Mouse (Mus musculus): Measurements from ENCODE around the gene Dnmt1. TPM values are rescaled to one million over a fixed set of nuclear protein-coding genes. Genes with fewer than 3 reads are reported as not detected.

Gene Dnmt1
- polyA plus RNA-seq (2012; rRNA removed), result 52.7 and 58.2 TPM in 2 replicates

DNA sequence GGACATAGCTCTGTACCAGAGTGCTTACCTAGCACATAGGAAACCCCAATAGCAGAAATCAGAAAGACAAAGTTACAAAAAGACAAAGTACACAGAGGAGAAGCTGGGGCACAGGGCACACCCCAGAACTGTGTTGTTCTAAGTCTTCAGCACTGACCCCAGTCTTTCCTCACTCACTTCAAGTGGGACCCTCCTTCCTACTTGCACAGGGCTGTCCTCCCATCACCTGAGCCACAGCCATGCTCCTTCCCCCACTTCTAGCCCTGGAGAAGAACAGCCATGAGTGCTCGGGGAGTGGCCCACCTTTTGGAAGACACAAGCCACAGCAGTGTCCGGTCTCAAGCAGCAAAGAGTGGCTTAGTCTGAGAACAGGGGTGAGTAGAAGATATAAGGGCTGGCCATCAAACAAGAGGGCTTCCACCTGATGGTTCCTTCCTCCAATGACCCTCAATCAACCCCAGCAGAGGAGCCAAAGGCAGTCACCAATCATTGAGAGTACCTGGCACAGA lies at the start of gene Dnmt1:
Dnmt1 (minus strand) TSS at position 459 of the 509 bp plus-strand sequence.

DNA sequence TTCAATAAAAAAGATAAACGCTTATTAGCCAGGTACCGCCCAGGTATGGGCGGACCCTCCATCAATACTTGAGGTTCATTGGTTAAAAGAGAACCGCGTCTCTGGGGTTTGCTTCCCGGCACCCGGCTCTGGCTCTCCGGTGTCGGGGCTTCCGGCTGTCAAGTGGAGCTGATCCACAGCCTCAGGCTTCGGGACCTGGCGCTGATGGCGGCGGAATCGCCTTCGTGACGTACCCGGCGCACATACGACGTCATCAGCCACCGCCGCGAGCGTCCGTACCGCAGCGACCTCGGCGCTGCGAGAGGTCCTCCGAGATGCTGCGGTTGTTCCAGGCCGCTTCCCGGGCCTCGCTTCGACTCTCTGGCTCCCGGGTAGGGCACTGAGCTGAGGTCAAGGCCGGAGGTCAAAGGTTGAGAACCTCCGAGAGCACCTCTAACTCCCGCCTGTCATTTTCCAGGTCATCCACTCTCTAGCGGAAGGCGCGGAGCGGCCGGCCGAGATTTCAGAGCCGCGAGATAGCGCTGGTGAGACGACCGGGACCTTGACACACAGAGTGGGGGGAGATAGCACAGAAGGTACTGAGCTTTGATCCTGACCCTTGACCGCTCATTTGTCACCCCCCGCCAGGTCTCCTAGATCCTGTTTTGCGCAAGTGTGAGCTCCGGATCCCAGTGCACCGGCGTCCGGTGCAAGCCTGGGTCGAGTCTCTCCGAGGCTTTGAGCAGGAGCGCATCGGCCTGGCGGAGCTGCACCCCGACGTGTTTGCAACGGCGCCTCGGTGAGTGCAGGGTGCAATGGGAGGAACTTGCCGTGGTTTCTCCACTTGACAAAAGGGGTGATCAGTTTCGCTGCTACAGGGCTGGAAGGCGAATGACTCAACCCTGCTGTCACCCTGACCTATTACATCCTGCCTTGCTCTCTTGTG lies 43.2 kb upstream of the Dnmt1 start, which contains the start of gene Mrpl4:
Mrpl4 (plus strand) TSS at position 112 of the 925 bp plus-strand sequence.

DNA sequence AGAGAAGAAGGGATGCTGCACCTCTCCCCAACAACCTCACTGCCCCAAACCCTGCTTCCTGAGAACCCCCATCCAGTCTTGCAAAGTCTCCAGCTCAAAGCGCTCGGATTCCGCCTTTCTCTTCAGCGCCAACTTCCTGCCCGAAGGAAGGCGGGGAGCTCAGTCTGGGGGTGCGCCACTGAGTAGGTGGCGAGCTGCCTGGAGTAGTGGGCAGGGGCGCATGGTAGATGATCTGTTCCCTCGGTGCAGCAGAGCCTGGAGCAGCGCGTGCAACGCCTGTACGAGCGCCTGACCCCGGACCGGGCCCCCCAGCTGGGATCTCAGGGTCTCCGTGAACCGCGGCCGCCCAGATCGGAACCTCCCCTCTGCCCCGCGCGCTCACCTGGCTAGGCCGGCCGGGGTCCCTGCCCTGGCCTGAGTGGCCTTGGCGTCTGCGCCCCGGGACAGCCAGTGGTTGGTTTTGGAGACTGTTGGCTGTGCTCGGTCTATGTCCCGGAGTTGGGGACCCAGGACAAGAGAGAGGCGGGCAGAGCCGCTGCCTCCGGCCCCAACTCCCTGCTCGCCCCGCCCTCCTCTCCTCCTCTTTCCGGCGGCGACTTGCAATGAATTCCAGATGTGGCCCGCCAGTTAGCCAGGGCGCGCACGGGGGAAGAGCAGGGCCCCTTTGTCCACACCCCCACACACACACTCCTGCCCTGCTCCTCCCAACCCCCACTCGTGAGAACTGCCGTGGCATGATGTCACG lies 16.7 kb upstream of the Dnmt1 start, which contains the start of gene S1pr2:
S1pr2 (minus strand) TSS at position 566 of the 745 bp plus-strand sequence.

DNA sequence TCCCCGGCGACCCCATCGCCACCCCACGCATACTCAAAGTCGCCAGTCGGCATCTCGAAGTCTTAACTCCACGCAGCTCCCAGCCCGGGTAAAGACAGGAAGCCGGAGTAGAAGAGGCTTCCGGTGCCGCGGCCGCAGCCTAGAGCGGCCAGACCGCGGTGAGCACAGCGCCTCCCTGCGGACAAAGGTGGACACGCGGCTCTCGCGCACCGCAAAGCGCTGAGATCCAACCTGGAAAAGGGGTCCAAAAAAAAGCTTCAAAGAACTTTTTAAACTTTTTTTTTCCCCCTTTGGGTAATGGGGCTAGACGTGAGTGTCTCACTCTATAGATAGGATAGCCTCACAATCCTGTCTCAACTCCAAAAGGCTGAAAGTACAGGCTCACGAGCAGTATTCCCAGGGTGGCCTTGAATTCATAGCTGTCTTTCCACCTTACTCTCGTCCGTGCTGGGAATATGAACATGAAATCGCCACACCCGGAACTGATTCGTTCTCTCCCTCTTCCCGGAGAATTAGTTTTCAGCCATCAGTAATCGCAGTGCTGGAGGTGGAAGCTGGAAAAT lies 61.1 kb downstream of the Dnmt1 start, which contains the start of gene Eif3g:
Eif3g (minus strand) TSS at position 113 of the 563 bp plus-strand sequence.

DNA sequence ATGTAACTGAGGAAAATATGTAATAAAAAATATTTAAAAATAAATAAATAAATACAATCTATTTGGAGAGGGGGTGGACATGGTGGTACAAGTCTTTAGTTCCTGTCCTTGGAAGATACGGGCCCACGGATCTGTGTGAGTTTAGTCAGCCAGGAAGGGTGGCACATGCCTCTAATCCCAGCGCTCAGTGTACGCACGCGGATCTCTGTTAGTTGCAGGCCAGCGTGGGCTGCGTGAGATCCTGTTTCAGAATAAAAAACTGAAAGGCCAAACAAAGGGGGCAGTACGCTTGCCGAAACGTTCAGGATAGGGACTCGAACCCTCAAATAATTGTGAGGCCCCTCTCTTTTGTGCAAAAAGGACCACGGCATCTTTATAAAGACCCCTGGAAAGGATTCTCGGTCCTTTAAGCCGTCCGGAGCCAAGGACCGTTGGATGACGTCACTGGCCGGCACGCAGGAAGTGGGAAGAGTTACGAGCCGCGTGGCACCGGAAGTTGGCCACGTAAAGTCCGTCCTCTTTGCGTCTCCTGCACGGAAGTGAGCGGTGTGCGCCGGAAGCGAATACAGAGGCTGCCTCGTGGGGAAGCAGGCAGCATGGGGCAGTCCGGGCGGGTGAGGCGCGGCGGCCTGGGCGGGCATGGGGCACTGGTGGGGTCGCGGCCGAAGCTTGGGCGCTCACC lies 71.8 kb downstream of the Dnmt1 start, which contains the start of gene Ppan:
Ppan (plus strand) TSS at position 472 of the 682 bp plus-strand sequence.

DNA sequence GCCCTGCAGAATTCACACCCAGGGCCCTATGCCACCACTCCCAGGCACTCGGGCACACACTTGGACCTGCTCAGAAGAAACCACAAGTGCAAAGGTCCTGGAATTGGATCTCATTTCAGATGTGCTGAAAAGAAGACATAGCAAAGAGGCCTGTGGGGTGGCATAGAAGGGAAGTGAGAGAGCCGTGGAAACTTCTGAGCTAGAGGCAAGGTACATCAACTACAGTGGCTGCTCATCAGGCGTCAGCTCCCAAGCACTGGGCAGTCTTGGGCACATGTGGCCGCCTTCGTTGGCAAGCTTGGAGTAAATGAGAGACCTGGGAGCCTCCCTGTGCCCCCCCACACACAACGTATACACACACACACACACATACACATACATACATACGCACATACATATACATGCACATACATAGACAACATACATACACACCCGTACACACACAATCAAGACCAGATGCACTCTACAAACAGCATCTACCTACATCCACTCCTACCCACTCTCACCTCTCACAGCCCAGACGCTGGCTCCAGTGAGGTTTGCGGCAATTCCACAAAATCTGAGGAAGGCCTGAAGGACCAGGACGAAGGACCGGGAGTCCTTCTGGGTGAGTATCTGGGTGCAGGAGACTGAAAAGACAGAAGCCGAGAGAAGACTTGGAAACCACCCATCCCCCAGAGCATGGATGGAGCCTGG lies 80.4 kb downstream of the Dnmt1 start, which contains the start of gene Angptl6:
Angptl6 (minus strand) TSS at position 631 of the 696 bp plus-strand sequence.

DNA sequence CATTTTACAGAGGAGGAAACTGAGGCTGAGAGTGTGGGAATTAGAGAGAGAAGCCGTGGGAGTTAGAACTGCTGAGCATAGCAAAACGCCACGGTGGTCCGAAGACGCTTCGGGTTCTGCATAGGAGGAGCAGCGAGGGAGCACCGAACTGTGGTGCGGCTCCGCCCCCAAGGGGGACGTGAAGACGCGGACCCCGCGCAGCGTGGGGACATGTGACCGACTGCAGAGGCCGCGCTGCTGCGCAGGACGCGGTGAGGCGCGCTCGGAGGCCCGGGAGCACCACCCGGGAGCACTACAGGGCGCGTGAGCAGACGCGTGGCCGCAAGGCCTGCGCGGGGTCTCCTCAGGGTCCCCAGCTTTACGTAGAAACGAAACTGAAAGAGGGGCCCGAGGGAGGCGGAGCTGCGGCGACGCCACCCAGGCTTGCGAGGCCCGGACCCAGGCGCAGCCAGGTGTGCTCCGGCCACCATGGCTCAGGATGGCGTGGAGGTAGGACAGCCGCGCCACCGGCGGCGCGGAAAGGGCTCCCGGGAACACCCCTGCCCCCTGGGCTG lies 91.2 kb downstream of the Dnmt1 start, which contains the start of gene A230050P20Rik:
A230050P20Rik (plus strand) TSS at position 195 of the 554 bp plus-strand sequence.

Other genes with a start within 250 kb of the Dnmt1 start
- 0.06 and 0.12 TPM in 2 replicates for gene Olfm2, start 213.5 kb downstream of the Dnmt1 start, polyA plus RNA-seq (2012; rRNA removed)
- 0.05 and 0.10 TPM in 2 replicates for gene Col5a3, start 144.8 kb downstream of the Dnmt1 start, polyA plus RNA-seq (2012; rRNA removed)
- not detected in 2 replicates for gene Rdh8, start 141.4 kb downstream of the Dnmt1 start, polyA plus RNA-seq (2012; rRNA removed)
- gene A230050P20Rik, start 91.2 kb downstream of the Dnmt1 start, polyA plus RNA-seq (2012; rRNA removed), result 10.5 and 12.0 TPM in 2 replicates
- 6.1 and 7.2 TPM in 2 replicates for gene Angptl6, start 80.2 kb downstream of the Dnmt1 start, polyA plus RNA-seq (2012; rRNA removed)
- 75.4 and 82.4 TPM in 2 replicates for gene Ppan, start 71.7 kb downstream of the Dnmt1 start, polyA plus RNA-seq (2012; rRNA removed)
- gene Eif3g, start 61.3 kb downstream of the Dnmt1 start, polyA plus RNA-seq (2012; rRNA removed), result 102 and 113 TPM in 2 replicates
- 1.2 and 1.4 TPM in 2 replicates for gene S1pr2, start 16.9 kb upstream of the Dnmt1 start, polyA plus RNA-seq (2012; rRNA removed)
- gene Mrpl4, start 42.9 kb upstream of the Dnmt1 start, polyA plus RNA-seq (2012; rRNA removed), result 27.2 and 35.9 TPM in 2 replicates
- 6.7 and 7.2 TPM in 2 replicates for gene Icam1, start 56.1 kb upstream of the Dnmt1 start, polyA plus RNA-seq (2012; rRNA removed)
- 55.5 and 64.7 TPM in 2 replicates for gene Icam4, start 69.5 kb upstream of the Dnmt1 start, polyA plus RNA-seq (2012; rRNA removed)
- gene Icam5, start 72.2 kb upstream of the Dnmt1 start, polyA plus RNA-seq (2012; rRNA removed), result 0.68 and 0.89 TPM in 2 replicates
- 0.27 and 0.32 TPM in 2 replicates for gene Zglp1, start 107.2 kb upstream of the Dnmt1 start, polyA plus RNA-seq (2012; rRNA removed)
- 0.67 and 0.93 TPM in 2 replicates for gene Gm49373, start 113.2 kb upstream of the Dnmt1 start, polyA plus RNA-seq (2012; rRNA removed)
- gene Fdx1l, start 113.7 kb upstream of the Dnmt1 start, polyA plus RNA-seq (2012; rRNA removed), result 29.7 and 29.8 TPM in 2 replicates
- 2.7 and 2.9 TPM in 2 replicates for gene Gm38431, start 132.1 kb upstream of the Dnmt1 start, polyA plus RNA-seq (2012; rRNA removed)
- 17.5 and 22.6 TPM in 2 replicates for gene Raver1, start 132.1 kb upstream of the Dnmt1 start, polyA plus RNA-seq (2012; rRNA removed)
- 5.0 and 6.0 TPM in 2 replicates for gene Tyk2, start 171.4 kb upstream of the Dnmt1 start, polyA plus RNA-seq (2012; rRNA removed)
- gene Cdc37, start 190.1 kb upstream of the Dnmt1 start, polyA plus RNA-seq (2012; rRNA removed), result 135 and 139 TPM in 2 replicates
- 0.89 and 1.4 TPM in 2 replicates for gene Pde4a, start 205.8 kb upstream of the Dnmt1 start, polyA plus RNA-seq (2012; rRNA removed)

Measured in liver, embryonic 14 days (tissue).